Mouse (Mus musculus): ENCODE measurements around the gene Fbrsl1. TPM values are rescaled to one million over a fixed set of nuclear protein-coding genes. Genes with fewer than 3 reads are reported as not detected.
A peak's percentile ranks its signal among the peaks of the same experiment; 100 is the strongest.

The Fbrsl1 gene
- 16.0 and 17.3 TPM in 2 replicates for polyA plus RNA-seq (2015; fragmentation: Nextera tagmentation; extraction: Ambion mirVana)

- Histone ChIP-seq H3K36me3 (no peaks in the 10 kb centered on the region), H3K4me1 (peaks cover 21% of the 10 kb centered on the region), H3K9me3 (no peaks in the 10 kb centered on the region), H3K4me2 (replicated peaks) (peak within 1 kb of the TSS; percentile 98), H3K27me3 (no peaks in the 10 kb centered on the region; the same call in 1 of the 2 replicates), H3K9ac (peak within 1 kb of the TSS; percentile 95), H3K27ac (peak within 1 kb of the TSS; percentile 48; the same call in 1 of the 2 replicates), H3K4me3 (peak within 1 kb of the TSS; percentile 97)
- peak; percentile 97 for ATAC-seq (ENCODE audit: low FRiP score, low read depth)
- WGBS = under 1% methylated on average over 40 of the region's 46 CpGs
Measured at GRCm38 (mm10) chr5:110448436-110449134, at the start of gene Fbrsl1. Gene Fbrsl1 (minus strand): TSS chr5:110448503.

GRCm38 (mm10) chr5:110498071-110498470, 49.8 kb upstream of the Fbrsl1 start:
- no peak overlapping the region for H3K4me3 ChIP-seq
- no peak overlapping the region for H3K27ac ChIP-seq
- no peak overlapping the region for H3K4me2 ChIP-seq (replicated peaks)
- peaks cover 5% of the 10 kb centered on the region; the same call in 1 of the 2 replicates for H3K27me3 ChIP-seq
- H3K9ac ChIP-seq = no peak overlapping the region
- 39% methylated on average over 10 of the region's 10 CpGs for WGBS
- peaks cover 10% of the 10 kb centered on the region; the same call in 1 of the 2 replicates for H3K4me1 ChIP-seq
- no peaks in the 10 kb centered on the region for H3K9me3 ChIP-seq
- no peaks in the 10 kb centered on the region for H3K36me3 ChIP-seq
- ATAC-seq (ENCODE audit: low FRiP score, low read depth) = no peak

DNA sequence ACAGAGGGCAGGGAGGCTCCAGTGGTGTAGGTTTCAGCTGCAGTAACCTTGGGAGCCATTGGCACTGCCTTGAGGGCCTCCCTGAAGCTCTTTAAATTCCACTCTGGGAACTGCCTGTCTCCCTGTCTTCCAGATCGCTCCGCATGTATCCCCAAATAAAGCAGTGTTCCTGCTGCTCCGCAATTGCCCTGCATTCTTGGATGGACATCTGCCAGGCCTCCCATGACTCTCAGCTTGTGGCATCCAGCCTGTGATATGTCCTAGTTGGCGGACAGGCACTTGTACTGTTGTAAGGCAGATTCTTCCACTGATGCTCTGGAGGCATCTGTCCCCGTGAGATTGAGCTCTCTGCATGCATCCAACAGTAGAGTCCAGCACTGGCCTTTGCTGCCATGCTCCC, 49.3 kb upstream of the Fbrsl1 start:
- H3K4me2 ChIP-seq (replicated peaks) = no peak overlapping the region
- no peak overlapping the region for H3K9ac ChIP-seq
- no peak overlapping the region for H3K4me3 ChIP-seq
- WGBS = 81% methylated on average over 5 of the region's 5 CpGs
- H3K27me3 ChIP-seq = peaks cover 5% of the 10 kb centered on the region; the same call in 1 of the 2 replicates
- peaks cover 10% of the 10 kb centered on the region; the same call in 1 of the 2 replicates for H3K4me1 ChIP-seq
- H3K36me3 ChIP-seq = no peaks in the 10 kb centered on the region
- no peak for ATAC-seq (ENCODE audit: low FRiP score, low read depth)
- no peak overlapping the region for H3K27ac ChIP-seq
- H3K9me3 ChIP-seq = no peaks in the 10 kb centered on the region

- Histone ChIP-seq H3K4me3 (no peak overlapping the region), H3K9ac (0 out of 2 replicates have a peak overlapping the region, but pooled peaks have one; percentile 39), H3K36me3 (no peaks in the 10 kb centered on the region), H3K4me1 (peaks cover 10% of the 10 kb centered on the region; the same call in 1 of the 2 replicates), H3K4me2 (replicated peaks) (no peak overlapping the region), H3K9me3 (no peaks in the 10 kb centered on the region), H3K27ac (no peak overlapping the region), H3K27me3 (peaks cover 5% of the 10 kb centered on the region; the same call in 1 of the 2 replicates)
- 59% methylated on average over 6 of the region's 6 CpGs for WGBS
- no peak for ATAC-seq (ENCODE audit: low FRiP score, low read depth)
Measured at GRCm38 (mm10) chr5:110495051-110495450, 46.7 kb upstream of the Fbrsl1 start.

DNA sequence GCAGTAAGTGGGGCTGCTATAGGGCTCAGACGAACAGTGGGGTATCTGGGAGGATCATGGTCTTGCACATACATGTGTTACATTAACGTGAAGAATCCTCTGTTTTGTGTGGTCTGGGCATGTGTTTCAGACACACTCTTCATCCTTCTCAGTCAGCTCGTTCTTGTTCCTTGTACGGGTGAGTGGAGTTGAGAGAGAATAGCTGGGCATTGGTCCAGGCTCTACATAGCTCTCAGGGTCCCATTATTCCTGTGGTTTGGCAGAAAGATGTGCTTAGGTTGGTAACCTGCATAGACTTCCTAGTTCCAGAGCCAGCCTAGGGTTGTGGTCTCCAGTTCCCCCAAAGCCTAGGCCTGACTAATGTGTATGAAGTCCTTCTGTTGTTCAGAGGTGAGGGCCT, 46.1 kb upstream of the Fbrsl1 start:
- H3K4me1 ChIP-seq = peaks cover 10% of the 10 kb centered on the region; the same call in 1 of the 2 replicates
- no peaks in the 10 kb centered on the region for H3K9me3 ChIP-seq
- no peaks in the 10 kb centered on the region for H3K36me3 ChIP-seq
- H3K27ac ChIP-seq = no peak overlapping the region
- H3K4me2 ChIP-seq (replicated peaks) = no peak overlapping the region
- H3K27me3 ChIP-seq = peaks cover 5% of the 10 kb centered on the region; the same call in 1 of the 2 replicates
- no peak for ATAC-seq (ENCODE audit: low FRiP score, low read depth)
- 56% methylated on average over 4 of the region's 4 CpGs for WGBS
- no peak overlapping the region for H3K4me3 ChIP-seq
- H3K9ac ChIP-seq = peak overlapping the region; percentile 39; the same call in 1 of the 2 replicates

DNA sequence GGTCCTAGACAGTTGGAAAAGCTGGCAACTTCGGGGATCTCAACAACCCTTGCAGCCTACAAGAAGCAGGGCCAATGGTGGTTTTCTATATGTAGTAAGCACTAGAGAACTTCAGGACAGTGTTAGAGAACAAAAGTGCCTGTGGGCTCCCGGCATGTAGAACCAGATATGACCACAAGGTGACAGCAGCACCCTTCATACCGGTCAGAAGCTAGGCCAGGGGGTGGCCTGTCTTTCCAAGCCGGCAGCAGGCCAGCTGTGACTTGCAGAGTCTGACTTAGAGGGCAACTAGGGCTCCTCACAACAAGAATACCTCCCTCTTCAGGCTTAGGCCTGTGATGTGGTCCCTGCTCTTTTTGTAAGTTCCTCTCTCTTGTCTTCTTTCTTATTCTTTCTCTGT, 45.5 kb upstream of the Fbrsl1 start:
- no peak overlapping the region for H3K27ac ChIP-seq
- no peaks in the 10 kb centered on the region for H3K36me3 ChIP-seq
- peaks cover 5% of the 10 kb centered on the region; the same call in 1 of the 2 replicates for H3K27me3 ChIP-seq
- no peaks in the 10 kb centered on the region for H3K9me3 ChIP-seq
- ATAC-seq (ENCODE audit: low FRiP score, low read depth) = peak; percentile 83
- peaks cover 10% of the 10 kb centered on the region; the same call in 1 of the 2 replicates for H3K4me1 ChIP-seq
- H3K9ac ChIP-seq = no peak overlapping the region
- 5% methylated on average over 4 of the region's 4 CpGs for WGBS
- H3K4me3 ChIP-seq = no peak overlapping the region
- H3K4me2 ChIP-seq (replicated peaks) = no peak overlapping the region

DNA sequence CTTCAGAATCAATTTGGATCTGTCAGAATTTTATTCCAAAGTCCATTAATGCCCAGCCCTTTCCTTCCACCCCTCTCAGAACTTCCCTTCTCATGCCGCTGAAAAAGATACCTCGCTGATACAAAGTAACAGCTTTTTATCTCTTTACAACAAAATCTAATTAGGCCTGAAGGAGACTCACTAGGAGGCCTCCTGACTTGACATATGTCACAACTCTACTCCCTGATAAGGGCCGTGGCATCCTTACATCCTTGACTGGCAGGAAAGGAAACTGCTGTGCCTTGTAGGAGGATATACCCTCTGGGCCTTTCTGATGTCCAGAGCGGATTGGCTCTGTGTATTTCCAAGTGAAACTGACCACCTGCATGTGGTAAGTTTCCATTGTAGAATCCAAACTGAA, 41.3 kb upstream of the Fbrsl1 start:
- Histone ChIP-seq H3K27ac (no peak overlapping the region), H3K9me3 (no peaks in the 10 kb centered on the region), H3K9ac (no peak overlapping the region), H3K36me3 (no peaks in the 10 kb centered on the region), H3K4me1 (peaks cover 7% of the 10 kb centered on the region; the same call in 1 of the 2 replicates), H3K4me2 (replicated peaks) (no peak overlapping the region), H3K27me3 (no peaks in the 10 kb centered on the region), H3K4me3 (no peak overlapping the region)
- WGBS = 66% methylated on average over 4 of the region's 4 CpGs
- ATAC-seq (ENCODE audit: low FRiP score, low read depth) = no peak

DNA sequence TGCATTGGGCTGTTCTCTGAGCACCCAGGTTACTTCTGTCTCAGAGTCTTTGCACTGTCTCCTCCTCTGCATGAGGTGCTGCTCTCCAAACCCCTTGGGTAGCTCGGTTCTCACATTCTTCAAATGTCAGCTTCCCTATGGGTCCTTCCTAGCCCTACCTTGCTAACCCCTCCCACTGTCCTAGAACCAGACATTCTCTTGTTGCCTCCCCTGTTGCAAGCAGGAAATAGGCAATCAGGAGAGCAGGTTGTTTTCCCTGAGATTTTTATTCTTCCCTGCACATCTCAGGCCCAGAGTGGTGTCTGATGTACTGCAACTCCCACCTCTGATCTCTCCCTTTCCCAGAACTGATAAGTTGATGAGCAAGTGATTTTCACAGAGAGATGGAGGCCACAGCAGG, 39.6 kb upstream of the Fbrsl1 start:
- Histone ChIP-seq H3K4me1 (peaks cover 3% of the 10 kb centered on the region; the same call in 1 of the 2 replicates), H3K27me3 (no peaks in the 10 kb centered on the region), H3K36me3 (no peaks in the 10 kb centered on the region), H3K4me3 (no peak overlapping the region), H3K4me2 (replicated peaks) (no peak overlapping the region), H3K27ac (no peak overlapping the region), H3K9me3 (no peaks in the 10 kb centered on the region), H3K9ac (no peak overlapping the region)
- ATAC-seq (ENCODE audit: low FRiP score, low read depth) = no peak
- 33% methylated on average over 1 of the region's 1 CpGs for WGBS

DNA sequence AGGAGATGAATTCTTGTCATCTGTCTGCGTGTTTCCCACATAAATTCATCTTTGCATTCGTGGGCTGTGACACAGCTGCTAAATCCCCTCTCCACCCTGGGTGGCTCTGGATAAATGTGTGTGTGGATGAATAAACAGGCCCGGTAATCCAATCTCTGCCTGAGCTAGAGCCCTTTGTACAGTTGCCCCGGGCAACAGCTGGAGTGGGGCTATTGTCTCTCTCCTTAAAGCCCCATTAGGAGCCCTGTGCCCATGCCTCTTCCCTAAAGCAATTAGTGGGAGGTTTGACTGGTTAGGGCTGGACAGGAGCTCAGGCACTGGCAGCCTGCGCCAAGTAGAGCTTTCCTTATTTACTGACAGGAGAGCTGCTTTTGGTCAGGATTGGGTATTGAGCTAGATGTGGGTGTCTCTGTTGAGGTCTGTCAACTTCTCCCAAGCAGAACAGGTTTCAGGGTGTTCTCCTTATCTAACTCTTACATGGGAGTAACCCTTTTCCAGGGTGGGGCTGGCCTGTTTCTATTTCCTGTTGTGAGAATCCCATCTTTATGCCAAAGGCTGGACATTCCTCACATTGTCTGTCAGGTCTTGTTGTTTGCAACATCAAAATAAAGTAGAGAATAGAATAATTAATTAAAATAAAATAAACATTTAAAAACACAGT, 38.5 kb upstream of the Fbrsl1 start:
- H3K4me3 ChIP-seq = no peak overlapping the region
- H3K9me3 ChIP-seq = no peaks in the 10 kb centered on the region
- no peaks in the 10 kb centered on the region for H3K36me3 ChIP-seq
- H3K4me2 ChIP-seq (replicated peaks) = no peak overlapping the region
- H3K27ac ChIP-seq = no peak overlapping the region
- peak; percentile 37; the same call in 1 of the 2 replicates for ATAC-seq (ENCODE audit: low FRiP score, low read depth)
- no peak overlapping the region for H3K9ac ChIP-seq
- 42% methylated on average over 5 of the region's 5 CpGs for WGBS
- H3K4me1 ChIP-seq = peaks cover 8% of the 10 kb centered on the region
- peaks cover 4% of the 10 kb centered on the region for H3K27me3 ChIP-seq

GRCm38 (mm10) chr5:110484711-110485110, 36.4 kb upstream of the Fbrsl1 start:
- no peak for ATAC-seq (ENCODE audit: low FRiP score, low read depth)
- H3K9me3 ChIP-seq = no peaks in the 10 kb centered on the region
- peaks cover 8% of the 10 kb centered on the region for H3K4me1 ChIP-seq
- peaks cover 24% of the 10 kb centered on the region for H3K27me3 ChIP-seq
- H3K4me3 ChIP-seq = no peak overlapping the region
- H3K36me3 ChIP-seq = no peaks in the 10 kb centered on the region
- H3K4me2 ChIP-seq (replicated peaks) = no peak overlapping the region
- H3K9ac ChIP-seq = no peak overlapping the region
- H3K27ac ChIP-seq = no peak overlapping the region
- WGBS = 77% methylated on average over 3 of the region's 3 CpGs

- Histone ChIP-seq H3K9ac (no peak overlapping the region), H3K4me1 (peaks cover 8% of the 10 kb centered on the region), H3K36me3 (no peaks in the 10 kb centered on the region), H3K9me3 (no peaks in the 10 kb centered on the region), H3K27ac (no peak overlapping the region), H3K4me2 (replicated peaks) (no peak overlapping the region), H3K4me3 (no peak overlapping the region), H3K27me3 (peaks cover 36% of the 10 kb centered on the region)
- 81% methylated on average over 8 of the region's 8 CpGs for WGBS
- no peak for ATAC-seq (ENCODE audit: low FRiP score, low read depth)
Measured at GRCm38 (mm10) chr5:110479228-110479627, 30.9 kb upstream of the Fbrsl1 start.

- H3K4me3 ChIP-seq = no peak overlapping the region
- peaks cover 8% of the 10 kb centered on the region for H3K27me3 ChIP-seq
- ATAC-seq (ENCODE audit: low FRiP score, low read depth) = no peak
- no peaks in the 10 kb centered on the region for H3K9me3 ChIP-seq
- no peak overlapping the region for H3K4me2 ChIP-seq (replicated peaks)
- no peak overlapping the region for H3K9ac ChIP-seq
- H3K4me1 ChIP-seq = peaks cover 8% of the 10 kb centered on the region
- no peaks in the 10 kb centered on the region for H3K36me3 ChIP-seq
- WGBS = 68% methylated on average over 11 of the region's 11 CpGs
- no peak overlapping the region for H3K27ac ChIP-seq
Measured at GRCm38 (mm10) chr5:110474156-110474555, 25.9 kb upstream of the Fbrsl1 start.
